Comparison of ENCODE assay signal across 8 mouse cellular contexts in the genomic region with DNA sequence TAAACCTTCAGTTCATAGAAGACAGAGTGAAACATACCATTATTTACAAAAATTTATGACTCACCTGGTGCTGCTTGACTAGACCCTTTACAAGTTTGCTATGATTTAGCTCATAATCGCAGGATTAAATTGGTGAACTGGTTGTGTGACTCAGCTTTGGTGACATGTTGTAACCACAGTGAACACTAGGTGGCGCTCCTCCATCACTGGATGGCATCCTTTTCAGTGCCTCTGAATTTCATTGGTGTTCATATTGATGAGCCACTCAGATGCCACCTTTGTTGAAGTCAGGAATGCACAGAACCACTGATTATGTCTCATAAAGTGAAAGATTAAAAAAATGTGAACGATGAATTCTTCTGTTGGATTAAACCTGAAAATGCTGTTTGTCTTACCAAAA. TPM values are rescaled to one million over a fixed set of nuclear protein-coding genes. Genes with fewer than 3 reads are reported as not detected.
DNase-seq lines count a peak whose midpoint lies in the region; ATAC-seq and TF ChIP-seq lines count a peak whose summit lies in the region.

No protein-coding gene starts in this region.

- intact Hi-C loops in heart, postnatal 36 days (cut with DNase I): loop anchor here (1.0 to 10.0 kb wide), 3 partner anchors 588 to 918 kb away; a partner anchor contains a TSS

- 30% methylated on average over 3 of the region's 3 CpGs for WGBS in heart, embryonic 10.5 days
- 33% methylated on average over 3 of the region's 3 CpGs for WGBS in embryonic facial prominence, embryonic 11.5 days
- 34% methylated on average over 3 of the region's 3 CpGs for WGBS in midbrain, embryonic 13.5 days
- WGBS in spleen, adult 2 months: 30% methylated on average over 3 of the region's 3 CpGs

- H3K9ac ChIP-seq in embryonic facial prominence, embryonic 11.5 days (replicated peaks; ENCODE audit: low read length): no peak overlapping the region
- no peak overlapping the region for H3K9ac ChIP-seq in midbrain, embryonic 13.5 days (replicated peaks)

- no peak overlapping the region for H3K27ac ChIP-seq in heart, embryonic 10.5 days
- no peak overlapping the region for H3K27ac ChIP-seq in embryonic facial prominence, embryonic 11.5 days (replicated peaks; ENCODE audit: low read depth, low read length)
- no peak overlapping the region for H3K27ac ChIP-seq in midbrain, embryonic 13.5 days
- no peak overlapping the region for H3K27ac ChIP-seq in spleen, adult 2 months (ENCODE audit: insufficient read depth, low read length)

- H3K9me3 ChIP-seq in heart, embryonic 10.5 days: no peaks in the 10 kb centered on the region
- H3K9me3 ChIP-seq in embryonic facial prominence, embryonic 11.5 days (replicated peaks; ENCODE audit: control insufficient read depth, low read length): no peaks in the 10 kb centered on the region
- no peaks in the 10 kb centered on the region for H3K9me3 ChIP-seq in midbrain, embryonic 13.5 days

- TF ChIP-seq POLR2A in spleen, adult 2 months (IDR thresholded peaks at IDR 0.05; ENCODE audit: low read depth, low read length): no peak

- no peak overlapping the region for H3K4me3 ChIP-seq in heart, embryonic 10.5 days
- H3K4me3 ChIP-seq in embryonic facial prominence, embryonic 11.5 days (ENCODE audit: low read depth, low read length): no peak overlapping the region
- H3K4me3 ChIP-seq in midbrain, embryonic 13.5 days (replicated peaks): no peak overlapping the region
- H3K4me3 ChIP-seq in spleen, adult 2 months (ENCODE audit: extremely low read depth, insufficient read depth, insufficient read length): no peak overlapping the region

- no peak for ATAC-seq in embryonic facial prominence, embryonic 11.5 days (replicated peaks; ENCODE audit: insufficient number of reproducible peaks, low FRiP score, low TSS enrichment, low read depth)
- ATAC-seq in midbrain, embryonic 13.5 days: peak; percentile 75

- H3K27me3 ChIP-seq in heart, embryonic 10.5 days (ENCODE audit: insufficient read depth, poor library complexity, severe bottlenecking): no peaks in the 10 kb centered on the region
- H3K27me3 ChIP-seq in embryonic facial prominence, embryonic 11.5 days (ENCODE audit: control insufficient read depth, insufficient read depth, low read length): no peaks in the 10 kb centered on the region
- no peaks in the 10 kb centered on the region for H3K27me3 ChIP-seq in midbrain, embryonic 13.5 days
- no peaks in the 10 kb centered on the region for H3K27me3 ChIP-seq in spleen, adult 2 months (ENCODE audit: control insufficient read depth, insufficient read depth, low read length)

- no peak overlapping the region for H3K4me2 ChIP-seq in embryonic facial prominence, embryonic 11.5 days (ENCODE audit: low read depth, low read length)
- H3K4me2 ChIP-seq in midbrain, embryonic 13.5 days (replicated peaks): no peak overlapping the region

- H3K36me3 ChIP-seq in heart, embryonic 10.5 days: peaks cover 11% of the 10 kb centered on the region; the same call in 1 of the 2 replicates
- H3K36me3 ChIP-seq in embryonic facial prominence, embryonic 11.5 days (replicated peaks; ENCODE audit: control insufficient read depth, insufficient read depth, low read depth, low read length): no peaks in the 10 kb centered on the region
- H3K36me3 ChIP-seq in midbrain, embryonic 13.5 days: peaks cover 11% of the 10 kb centered on the region
- H3K36me3 ChIP-seq in spleen, adult 2 months (ENCODE audit: control insufficient read depth, insufficient read depth, low read length): no peaks in the 10 kb centered on the region

- peak; percentile 79 for DNase-seq in heart, embryonic 10.5 days (ENCODE audit: low spot score)
- DNase-seq in heart, adult 11 months: no peak
- peak; percentile 71 to 79 for DNase-seq in adrenal gland, postnatal 36 days
- DNase-seq in embryonic facial prominence, embryonic 11.5 days (ENCODE audit: low spot score): peak; percentile 81
- DNase-seq in heart, postnatal 36 days: peak; percentile 69 to 81
- DNase-seq in left cerebral cortex, adult 8-10 months (ENCODE audit: low spot score in 2 of 2): peak; percentile 45 to 74
- DNase-seq in spleen, adult 2 months (ENCODE audit: low read depth in 1 of 2, low spot score in 2 of 2): peak; percentile 31 to 60

- peaks cover 28% of the 10 kb centered on the region for H3K4me1 ChIP-seq in heart, embryonic 10.5 days
- no peaks in the 10 kb centered on the region for H3K4me1 ChIP-seq in embryonic facial prominence, embryonic 11.5 days (ENCODE audit: control insufficient read depth, insufficient read depth, low read length)
- H3K4me1 ChIP-seq in midbrain, embryonic 13.5 days (replicated peaks): 0 out of 2 replicates have a peak, but pooled peaks cover 20% of the 10 kb centered on the region
- no peaks in the 10 kb centered on the region for H3K4me1 ChIP-seq in spleen, adult 2 months (ENCODE audit: control insufficient read depth, insufficient read depth, insufficient read length)

- TF ChIP-seq CTCF in spleen, adult 2 months (IDR thresholded peaks at IDR 0.05; ENCODE audit: extremely low read depth, insufficient read depth, insufficient read length, insufficient replicate concordance): peak; percentile 80; the same call in 1 of the 2 replicates

RNA-seq across cellular contexts. Expression of a gene that starts 9.4 kb away (rescaled TPM):
- 29.4 and 31.3 TPM in 2 replicates for polyA plus RNA-seq in heart, embryonic 10.5 days (2016; fragmentation: Nextera tagmentation; extraction: Ambion mirVana)
- 10 to 100 TPM; 30.7 to 30.9 TPM for total RNA-seq in adrenal gland, postnatal 36 days (2021)
- 26.7 and 26.9 TPM in 2 replicates for polyA plus RNA-seq in embryonic facial prominence, embryonic 11.5 days (2014; fragmentation: Nextera tagmentation; extraction: Ambion mirVana)
- total RNA-seq in heart, postnatal 36 days (2021): 10 to 100 TPM; 24.5 to 24.6 TPM
- total RNA-seq in left cerebral cortex, adult 8-10 months (2022): 10 to 100 TPM; 18.6 to 24.0 (median 22.1) TPM
- polyA plus RNA-seq in midbrain, embryonic 13.5 days (2015; fragmentation: Nextera tagmentation; extraction: Ambion mirVana): 30.7 and 31.3 TPM in 2 replicates
- 1.1 and 1.3 TPM in 2 replicates for polyA plus RNA-seq in spleen, adult 2 months (2012; rRNA removed)

RNA-seq across cellular contexts. Expression of a gene that starts 12.8 kb away (rescaled TPM):
- polyA plus RNA-seq in heart, embryonic 10.5 days (2016; fragmentation: Nextera tagmentation; extraction: Ambion mirVana): 21.1 and 27.4 TPM in 2 replicates
- 10 to 100 TPM; 13.2 to 19.8 TPM for total RNA-seq in adrenal gland, postnatal 36 days (2021)
- polyA plus RNA-seq in embryonic facial prominence, embryonic 11.5 days (2014; fragmentation: Nextera tagmentation; extraction: Ambion mirVana): 46.7 and 51.6 TPM in 2 replicates
- total RNA-seq in heart, postnatal 36 days (2021): 1 to 10 TPM; 5.2 to 5.3 TPM
- 10 to 100 TPM; 22.7 to 32.0 (median 28.0) TPM for total RNA-seq in left cerebral cortex, adult 8-10 months (2022)
- 32.1 and 38.8 TPM in 2 replicates for polyA plus RNA-seq in midbrain, embryonic 13.5 days (2015; fragmentation: Nextera tagmentation; extraction: Ambion mirVana)
- polyA plus RNA-seq in spleen, adult 2 months (2012; rRNA removed): 2.5 and 3.8 TPM in 2 replicates

RNA-seq across cellular contexts. Expression of a gene that starts 41.3 kb away (rescaled TPM):
- polyA plus RNA-seq in heart, embryonic 10.5 days (2016; fragmentation: Nextera tagmentation; extraction: Ambion mirVana): 7.6 and 9.3 TPM in 2 replicates
- total RNA-seq in adrenal gland, postnatal 36 days (2021): 10 to 100 TPM in 1 of 2 experiments, 1 to 10 TPM in 1; 7.9 to 11.1 TPM
- polyA plus RNA-seq in embryonic facial prominence, embryonic 11.5 days (2014; fragmentation: Nextera tagmentation; extraction: Ambion mirVana): 8.7 and 9.6 TPM in 2 replicates
- total RNA-seq in heart, postnatal 36 days (2021): 10 to 100 TPM in 1 of 2 experiments, 1 to 10 TPM in 1; 9.2 to 10.4 TPM
- 10 to 100 TPM; 23.6 to 25.6 (median 24.5) TPM for total RNA-seq in left cerebral cortex, adult 8-10 months (2022)
- 20.0 and 22.7 TPM in 2 replicates for polyA plus RNA-seq in midbrain, embryonic 13.5 days (2015; fragmentation: Nextera tagmentation; extraction: Ambion mirVana)
- 0.92 and 1.0 TPM in 2 replicates for polyA plus RNA-seq in spleen, adult 2 months (2012; rRNA removed)

Comparison
In these comparisons a context has a peak if more than half of its experiments do, and no peak if none do; other contexts are left out.
1. RNA of a gene that starts 9.4 kb away (polyA plus RNA-seq): 29.4 to 31.3 TPM in heart, embryonic 10.5 days, 30.7 to 31.3 TPM in midbrain, embryonic 13.5 days and 26.7 to 26.9 TPM in embryonic facial prominence, embryonic 11.5 days; 1.1 to 1.3 TPM in spleen, adult 2 months; every median in the first group is over 10 times any median in the second.